Mouse (Mus musculus): ENCODE measurements around the gene Arhgef7.

- TF ChIP-seq ZNF384 (IDR thresholded peaks at IDR 0.05; ENCODE audit: low read depth, low read length): no peak
- no peak for TF ChIP-seq MAFK (IDR thresholded peaks at IDR 0.05; ENCODE audit: insufficient read depth, low read depth, low read length)
- no peak for TF ChIP-seq ZC3H11A (IDR thresholded peaks at IDR 0.05; ENCODE audit: borderline replicate concordance, low read depth, low read length)
- TF ChIP-seq HCFC1 (IDR thresholded peaks at IDR 0.05; ENCODE audit: borderline replicate concordance, insufficient read depth, low read length): no peak
- TF ChIP-seq CHD2 (IDR thresholded peaks at IDR 0.05; ENCODE audit: low read depth, low read length): no peak
Observed at GRCm38 (mm10) chr8:11820568-11820967, 93.0 kb downstream of the Arhgef7 start.
